Mouse (Mus musculus) MN1 (cell line): ENCODE results near the gene Gatd1.

Experiments used
- DNase-seq: peaks from one replicate; pipeline ENCODE4 v3.0.0-alpha.2; 2016; ENCODE audit warnings: low spot score

Gatd1 gene

GRCm38 (mm10) chr7:141390326-141391259 lies 23.3 kb downstream of the Gatd1 start:
- no peak for DNase-seq

DNA sequence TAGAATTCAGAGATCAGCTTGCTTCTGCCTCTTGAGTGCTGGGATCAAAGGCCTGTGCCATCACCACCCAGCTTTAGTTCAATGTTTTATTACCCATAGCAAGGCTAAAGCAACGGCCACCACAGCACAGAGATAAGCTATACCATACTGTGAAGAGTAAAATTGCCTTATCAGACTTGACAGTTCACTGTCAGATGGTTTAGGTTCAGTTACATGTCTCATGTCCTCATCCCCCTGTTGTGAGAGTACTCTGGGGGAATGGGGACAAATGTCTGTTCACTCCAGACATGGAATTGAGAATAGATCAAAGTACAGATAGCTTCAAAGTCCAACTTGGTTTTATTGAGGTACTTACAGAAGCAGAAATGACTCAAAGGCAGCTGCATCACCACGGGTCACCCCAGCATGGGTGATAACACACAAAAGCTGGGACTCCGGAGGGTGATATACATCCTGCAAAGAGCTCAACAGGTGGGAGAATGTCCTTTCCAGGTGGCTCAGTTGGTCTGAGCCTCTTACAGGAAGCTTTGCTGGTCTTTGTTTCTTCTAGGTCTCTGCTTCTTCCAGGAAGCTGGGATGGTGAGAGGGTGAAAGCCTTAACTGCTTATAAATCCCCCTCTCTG lies 25.3 kb downstream of the Gatd1 start:
- DNase-seq: no peak

DNA sequence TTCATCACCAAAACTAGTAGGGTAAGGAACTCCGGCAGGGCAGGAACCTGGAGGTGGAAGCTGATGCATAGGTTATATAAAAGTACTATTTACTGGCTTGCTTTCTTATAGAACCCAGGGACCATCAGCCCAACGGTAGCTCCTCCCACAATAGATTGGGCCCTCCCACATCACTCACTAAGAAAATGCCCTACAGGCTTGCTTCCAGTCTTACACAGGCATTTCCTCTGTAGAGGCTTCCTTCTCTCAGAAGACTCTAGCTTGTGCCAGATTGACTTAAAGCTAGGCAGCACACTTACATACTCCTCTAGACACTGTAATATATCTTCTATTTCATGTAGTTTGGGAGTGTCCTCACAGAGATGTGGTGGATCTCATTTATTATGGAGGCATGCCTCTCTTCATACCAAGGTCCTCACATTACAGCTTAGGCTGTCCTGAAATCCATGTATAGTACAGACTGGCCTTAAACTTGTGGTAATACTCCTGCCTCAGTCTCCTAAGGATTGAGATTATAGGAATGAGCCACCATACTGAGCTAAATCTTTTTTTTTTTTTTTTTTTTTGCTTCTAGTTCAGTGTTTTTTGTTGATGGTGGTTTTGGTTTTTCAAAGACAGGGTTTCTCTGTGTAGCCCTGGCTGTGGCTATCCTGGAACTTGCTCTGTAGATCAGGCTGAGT lies 26.0 kb downstream of the Gatd1 start:
- no peak for DNase-seq

- no peak for DNase-seq
Measured at GRCm38 (mm10) chr7:141381068-141381835, 32.7 kb downstream of the Gatd1 start.

- DNase-seq: peak; percentile 25
Measured at GRCm38 (mm10) chr7:141379584-141379983, 34.4 kb downstream of the Gatd1 start.

DNA sequence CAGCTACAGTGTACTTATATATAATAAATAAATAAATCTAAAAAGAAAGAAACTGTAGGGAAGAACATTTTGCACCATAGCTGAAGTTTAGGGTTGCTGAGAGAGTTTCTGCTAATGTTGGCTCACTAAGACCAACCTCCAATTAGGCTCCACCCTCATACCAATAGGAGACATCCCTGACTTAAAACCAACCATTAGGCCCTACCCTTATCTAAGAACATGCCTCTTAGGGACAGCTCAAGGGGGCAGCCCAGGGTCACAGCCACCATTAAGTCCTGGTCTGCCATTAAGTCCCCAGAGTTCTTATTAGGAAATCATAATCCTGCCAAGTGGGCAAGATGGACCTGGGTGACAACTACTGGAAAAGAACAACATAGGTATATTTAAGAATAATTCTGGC lies 39.5 kb downstream of the Gatd1 start:
- DNase-seq: no peak

DNA sequence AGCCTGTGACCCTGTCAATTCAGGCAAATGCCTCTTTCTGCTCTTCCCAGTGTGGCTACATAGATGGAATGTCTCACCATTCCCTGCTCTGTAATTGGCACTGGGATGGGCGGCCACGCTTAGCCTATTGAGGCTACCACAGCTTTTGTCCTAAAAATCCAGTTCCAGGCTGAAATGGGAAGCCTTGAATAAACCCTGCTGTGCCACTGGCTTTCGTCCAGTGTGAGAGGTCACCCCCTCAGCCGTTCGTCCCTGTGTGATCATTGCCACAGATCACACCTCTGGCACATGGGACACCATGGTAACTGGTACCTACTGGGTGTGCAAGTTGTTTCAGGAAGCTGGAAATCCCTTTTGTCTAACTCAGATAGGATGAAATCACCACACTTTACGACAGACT lies 40.3 kb downstream of the Gatd1 start:
- no peak for DNase-seq

- peak; percentile 25 for DNase-seq
Measured at GRCm38 (mm10) chr7:141371942-141372595, 41.9 kb downstream of the Gatd1 start.

- DNase-seq: no peak
Measured at GRCm38 (mm10) chr7:141369918-141370317, 44.0 kb downstream of the Gatd1 start.

- DNase-seq: no peak
Measured at GRCm38 (mm10) chr7:141367358-141367757, 46.6 kb downstream of the Gatd1 start.

DNA sequence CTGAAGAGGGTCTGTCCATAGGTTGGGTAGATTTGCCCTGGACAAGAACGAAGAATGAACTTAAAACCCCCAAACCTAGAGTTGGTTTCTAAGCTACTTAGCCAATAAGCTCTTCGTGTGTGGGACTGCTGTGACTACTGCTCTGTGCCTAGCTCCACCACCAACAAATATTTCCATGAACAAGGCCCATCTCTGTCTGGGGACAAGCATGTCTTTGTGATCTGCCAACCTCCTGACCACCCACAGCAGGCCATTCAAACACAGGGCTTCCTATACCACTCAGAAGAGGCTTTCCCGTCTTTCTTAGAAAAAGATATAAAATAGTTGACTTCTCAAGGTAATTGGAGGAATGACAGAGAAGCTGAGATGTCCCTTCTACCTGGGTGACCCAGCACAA lies 48.9 kb downstream of the Gatd1 start:
- no peak for DNase-seq

DNA sequence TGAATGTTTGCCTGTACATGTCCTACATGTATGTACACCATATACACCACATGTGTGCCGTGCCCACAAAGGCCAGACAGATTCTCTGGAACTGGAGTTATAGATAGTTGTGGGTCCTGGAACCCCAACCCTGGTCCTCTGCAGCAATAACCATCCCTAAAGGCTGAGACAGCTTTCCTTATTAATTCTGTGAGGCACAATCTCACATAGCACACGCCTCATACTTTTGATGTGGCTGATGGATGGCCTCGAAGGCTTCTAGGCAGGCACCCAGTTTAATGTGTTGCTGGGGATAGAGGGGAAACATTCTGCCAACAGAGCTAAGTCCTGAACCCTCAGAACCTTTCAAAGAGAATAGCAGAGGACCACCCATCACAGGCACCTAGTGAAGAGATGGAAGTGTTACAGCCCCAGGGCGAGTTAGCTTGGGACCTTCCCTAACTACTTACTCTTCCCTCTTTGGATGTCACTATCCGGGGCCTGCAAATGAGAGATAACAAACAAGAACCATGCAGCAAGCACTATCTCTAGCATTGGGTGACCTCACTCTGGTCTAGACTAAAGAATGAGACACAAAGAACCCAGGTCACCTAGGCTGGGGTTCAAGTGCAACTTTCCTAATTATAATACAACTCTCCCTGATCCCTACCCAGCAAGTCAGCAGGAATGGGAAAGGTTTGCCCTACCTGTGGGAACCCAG lies 49.4 kb downstream of the Gatd1 start:
- DNase-seq: no peak

DNA sequence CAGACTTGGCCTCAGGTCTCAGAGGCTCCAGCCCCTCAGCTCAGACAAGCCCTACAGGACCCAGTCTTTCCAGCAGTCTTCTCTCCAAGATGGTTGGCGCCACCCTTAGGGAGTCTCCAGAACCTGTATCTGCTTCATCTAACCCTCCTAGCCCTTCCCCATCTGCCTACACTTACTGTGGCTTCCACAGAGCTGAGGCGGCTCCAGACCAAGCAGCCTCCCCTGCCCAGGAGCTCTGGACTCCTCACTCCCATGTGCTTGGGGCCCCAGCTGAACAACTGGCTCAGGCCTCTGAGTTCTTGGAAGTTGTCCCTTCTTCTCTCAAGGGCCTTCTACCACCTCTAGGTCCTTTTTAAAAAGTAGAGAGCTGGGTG lies 50.2 kb downstream of the Gatd1 start:
- no peak for DNase-seq

- DNase-seq: peak; percentile 79
Measured at GRCm38 (mm10) chr7:141363106-141363751, 50.7 kb downstream of the Gatd1 start.

DNA sequence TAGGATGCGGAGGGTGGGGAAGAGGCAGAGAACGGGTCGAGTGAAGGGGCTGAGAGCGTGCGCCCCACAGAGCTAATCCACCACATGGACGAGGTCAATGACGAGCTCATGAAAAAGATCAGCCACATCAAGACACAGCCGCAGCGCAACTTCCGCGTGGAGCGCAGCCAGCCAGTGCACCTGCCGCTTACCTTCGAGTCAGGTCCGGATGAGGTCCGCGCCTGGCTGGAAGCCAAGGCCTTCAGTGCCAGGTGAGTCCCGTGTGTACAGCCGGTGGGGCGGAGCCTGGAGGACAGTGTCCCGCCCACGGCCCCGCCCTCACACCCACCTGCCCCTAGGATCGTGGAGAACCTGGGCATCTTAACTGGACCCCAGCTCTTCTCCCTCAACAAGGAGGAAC lies 52.4 kb downstream of the Gatd1 start:
- DNase-seq: no peak
